Mouse (Mus musculus) kidney, adult 2 months (tissue): ENCODE results near the gene Shkbp1.

Experiments used
- CTCF ChIP-seq: fragments of 200-500 bp; conservative IDR thresholded peaks from 2 replicates; pipeline ENCODE4 v1.5.1; 2011; ENCODE audit warnings: low read depth, mild to moderate bottlenecking, control low read depth, low read length, moderate library complexity, mixed read lengths; ENCODE audit not compliant: insufficient read depth, insufficient read length
- POLR2A ChIP-seq: fragments of 200-500 bp; IDR thresholded peaks from one replicate; pipeline ENCODE4 v1.6.1; 2011; ENCODE audit warnings: low read depth, low read length, control low read depth

DNA sequence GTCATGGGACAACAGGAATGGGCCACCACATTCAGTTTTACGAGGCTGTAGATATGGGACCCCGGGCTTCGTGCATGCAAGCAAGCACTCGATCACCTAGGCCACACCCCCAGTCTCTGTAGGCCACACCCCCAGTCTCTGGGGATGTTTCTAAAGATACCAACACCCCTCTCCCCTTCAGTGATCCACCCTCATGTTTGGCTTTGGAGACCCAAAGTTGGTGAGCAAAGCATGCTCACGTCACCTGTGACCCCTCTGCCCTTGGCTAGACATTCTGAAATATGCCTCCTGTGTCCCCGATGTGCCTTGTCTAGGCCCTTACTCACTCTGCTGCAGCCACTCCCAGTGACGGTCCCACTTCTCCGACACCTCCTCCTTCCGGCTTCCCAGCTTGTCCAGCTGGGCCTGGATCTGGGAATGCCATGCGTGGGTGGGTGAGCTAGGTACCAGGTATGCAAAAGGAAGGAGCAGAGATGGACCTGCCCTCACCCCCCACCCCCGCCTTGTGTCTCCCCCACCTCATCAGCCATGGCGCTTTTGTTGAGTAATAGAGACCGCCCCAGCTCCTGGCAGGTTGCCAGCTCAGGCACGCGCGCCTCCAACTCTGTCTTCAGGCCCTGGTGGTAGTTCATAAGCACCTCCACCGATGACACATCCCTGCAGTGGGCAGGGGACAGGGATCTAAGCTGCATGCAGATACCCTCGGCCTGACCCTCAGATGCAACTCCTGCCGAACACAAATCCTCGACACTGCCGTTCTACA is 10.4 kb upstream of the Shkbp1 start:
- TF ChIP-seq CTCF, result no peak
- no peak for TF ChIP-seq POLR2A
